Mouse (Mus musculus) cerebellum, postnatal 4 days (tissue): ENCODE data around the gene Scube1.

ENCODE experiments used
- DNase-seq, 2 experiments: peaks; one replicate each; pipeline ENCODE4 v3.0.0; 2022; ENCODE audit warnings: low spot score in 2 of 2, mixed read lengths in 1 of 2

Scube1 gene

GRCm38 (mm10) chr15:83566006-83566405 is 158.8 kb downstream of the Scube1 start:
- no peak for DNase-seq

GRCm38 (mm10) chr15:83565434-83565833 is 159.4 kb downstream of the Scube1 start:
- DNase-seq, result no peak

- no peak for DNase-seq
Measured at GRCm38 (mm10) chr15:83563857-83564651, 160.8 kb downstream of the Scube1 start.

- no peak for DNase-seq
Measured at GRCm38 (mm10) chr15:83563327-83563856, 161.4 kb downstream of the Scube1 start, which contains the start of the genes Tspo and Mcat. Gene Tspo, plus strand, starts transcription at chr15:83563592. Gene Mcat, minus strand, starts transcription at chr15:83563787.

- DNase-seq, result peak in 1 of 2 experiments; percentile 49
Measured at GRCm38 (mm10) chr15:83562626-83563270, 162.1 kb downstream of the Scube1 start.

- no peak for DNase-seq
Measured at GRCm38 (mm10) chr15:83560941-83561477, 163.8 kb downstream of the Scube1 start.

- DNase-seq, result peak; percentile 73 to 83
Measured at GRCm38 (mm10) chr15:83555161-83555974, 169.5 kb downstream of the Scube1 start.
